Mouse (Mus musculus): ENCODE measurements around the gene Tmem139. TPM values are rescaled to one million over a fixed set of nuclear protein-coding genes. Genes with fewer than 3 reads are reported as not detected.
A peak's percentile ranks its signal among the peaks of the same experiment; 100 is the strongest.

The Tmem139 gene
- polyA plus RNA-seq, 1 experiment from 2014 or later, result 0.43 TPM

DNA sequence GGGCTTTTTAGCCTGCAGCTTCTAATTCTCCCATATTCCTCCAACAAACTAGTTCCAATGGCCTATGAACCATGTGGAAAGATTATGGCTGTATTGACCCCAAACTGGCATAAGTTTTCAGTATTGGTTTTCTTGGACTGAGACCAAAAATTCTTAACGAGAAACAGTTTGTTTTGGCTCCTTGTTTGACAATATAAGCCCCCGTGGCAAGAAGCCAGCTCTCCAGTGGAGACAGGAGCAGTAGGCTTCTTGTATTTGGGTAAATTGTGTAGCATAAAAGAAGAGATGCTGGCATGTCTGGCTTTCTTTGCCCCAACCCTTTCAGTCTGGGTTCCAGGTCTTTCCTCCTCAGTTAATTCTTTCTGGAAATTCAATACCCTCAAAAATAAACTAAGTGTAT, 14.4 kb downstream of the Tmem139 start:
- no peak for DNase-seq (ENCODE audit: low spot score)

- DNase-seq (ENCODE audit: low spot score), result no peak
Measured at GRCm38 (mm10) chr6:42282865-42283528, 21.2 kb downstream of the Tmem139 start.

DNA sequence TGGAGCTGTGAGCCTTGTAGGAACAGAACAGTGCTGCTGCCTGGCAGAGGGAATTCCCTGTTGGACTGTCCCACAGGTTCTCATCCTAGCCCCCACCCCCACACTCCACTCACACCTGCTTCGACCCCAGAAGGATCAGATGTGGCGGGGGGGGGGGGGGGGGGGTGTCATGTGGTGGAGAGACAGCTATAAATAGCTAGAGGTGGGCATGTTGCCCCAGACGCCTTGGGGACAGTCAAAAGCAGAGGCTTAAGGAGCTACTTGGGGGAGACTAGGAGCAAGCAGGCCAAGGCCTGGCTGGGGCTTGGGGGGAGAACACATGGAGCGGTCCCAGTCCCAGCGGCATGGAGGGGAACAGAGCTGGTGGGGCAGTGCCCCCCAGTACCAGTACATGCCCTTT, 24.7 kb downstream of the Tmem139 start, which contains the start of gene Clcn1:
TSS of gene Clcn1 (plus strand) at position 238 of the 400 bp plus-strand sequence.
- no peak for DNase-seq (ENCODE audit: low spot score)

- no peak for DNase-seq (ENCODE audit: low spot score)
Measured at GRCm38 (mm10) chr6:42287562-42287961, 25.8 kb downstream of the Tmem139 start.

- DNase-seq (ENCODE audit: low spot score), result peak; percentile 5
Measured at GRCm38 (mm10) chr6:42293327-42293726, 31.6 kb downstream of the Tmem139 start.

GRCm38 (mm10) chr6:42295549-42296094, 33.9 kb downstream of the Tmem139 start:
- DNase-seq (ENCODE audit: low spot score), result no peak

GRCm38 (mm10) chr6:42299362-42299761, 37.6 kb downstream of the Tmem139 start:
- DNase-seq (ENCODE audit: low spot score), result no peak

- no peak for DNase-seq (ENCODE audit: low spot score)
Measured at GRCm38 (mm10) chr6:42309816-42310378, 48.1 kb downstream of the Tmem139 start.

DNA sequence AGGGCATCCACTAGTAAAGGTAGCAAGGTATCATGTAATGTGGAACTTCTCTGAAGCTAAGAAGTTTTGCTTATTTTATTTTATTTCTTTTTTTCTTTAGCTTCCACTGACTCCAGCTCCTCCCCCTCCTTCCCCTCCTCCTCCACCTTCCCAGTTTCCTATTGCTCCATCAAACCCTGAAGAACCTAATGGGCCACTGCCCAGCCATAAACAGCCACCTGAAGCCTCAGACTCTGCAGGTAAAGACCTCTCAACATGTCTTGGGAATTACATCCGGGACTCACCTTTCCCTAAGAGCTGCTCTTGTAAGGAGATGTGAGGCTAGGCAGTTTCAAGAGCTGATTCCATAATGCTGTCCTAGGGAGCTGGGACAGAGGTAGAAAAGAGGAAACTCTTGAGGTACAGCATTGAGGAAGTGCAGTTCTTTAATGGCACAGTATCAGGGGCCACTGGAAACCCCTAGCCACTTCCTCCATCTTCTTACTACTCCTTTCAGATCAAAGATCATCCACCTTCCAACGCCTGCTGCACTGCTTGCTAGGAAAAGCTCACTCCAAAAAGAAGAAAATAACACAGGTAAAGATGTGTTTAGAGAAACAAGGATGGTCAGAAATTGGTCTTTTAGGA, 48.8 kb downstream of the Tmem139 start:
- no peak for DNase-seq (ENCODE audit: low spot score)

Other genes with a start within 250 kb of the Tmem139 start
- not detected in 2 replicates for gene Sva, start 223.6 kb upstream of the Tmem139 start, polyA plus RNA-seq (2015; fragmentation: Nextera tagmentation; extraction: Ambion mirVana)
- not detected in 2 replicates for gene Tas2r139, start 121.0 kb upstream of the Tmem139 start, polyA plus RNA-seq (2015; fragmentation: Nextera tagmentation; extraction: Ambion mirVana)
- gene Tas2r144, start 46.6 kb upstream of the Tmem139 start, polyA plus RNA-seq (2015; fragmentation: Nextera tagmentation; extraction: Ambion mirVana), result not detected in 2 replicates
- 7.5 and 10.0 TPM in 2 replicates for gene Gstk1, start 16.0 kb upstream of the Tmem139 start, polyA plus RNA-seq (2015; fragmentation: Nextera tagmentation; extraction: Ambion mirVana)
- gene Casp2, start 3.0 kb downstream of the Tmem139 start, polyA plus RNA-seq (2015; fragmentation: Nextera tagmentation; extraction: Ambion mirVana), result 72.7 and 74.5 TPM in 2 replicates
- 0.10 and 0.26 TPM in 2 replicates for gene Clcn1, start 24.7 kb downstream of the Tmem139 start, polyA plus RNA-seq (2015; fragmentation: Nextera tagmentation; extraction: Ambion mirVana)
- gene Fam131b, start 62.7 kb downstream of the Tmem139 start, polyA plus RNA-seq (2015; fragmentation: Nextera tagmentation; extraction: Ambion mirVana), result 0.07 TPM in 1 of 2 replicates, not detected in the other
- gene Zyx, start 87.7 kb downstream of the Tmem139 start, polyA plus RNA-seq (2015; fragmentation: Nextera tagmentation; extraction: Ambion mirVana), result 60.7 and 64.4 TPM in 2 replicates
- gene Epha1, start 111.3 kb downstream of the Tmem139 start, polyA plus RNA-seq (2015; fragmentation: Nextera tagmentation; extraction: Ambion mirVana), result 4.0 and 4.3 TPM in 2 replicates
- not detected in 2 replicates for gene Tas2r143, start 138.3 kb downstream of the Tmem139 start, polyA plus RNA-seq (2015; fragmentation: Nextera tagmentation; extraction: Ambion mirVana)
- gene Tas2r135, start 143.5 kb downstream of the Tmem139 start, polyA plus RNA-seq (2015; fragmentation: Nextera tagmentation; extraction: Ambion mirVana), result not detected in 2 replicates
- gene Tas2r126, start 172.6 kb downstream of the Tmem139 start, polyA plus RNA-seq (2015; fragmentation: Nextera tagmentation; extraction: Ambion mirVana), result not detected in 2 replicates
- not detected in 2 replicates for gene Olfr458, start 203.2 kb downstream of the Tmem139 start, polyA plus RNA-seq (2015; fragmentation: Nextera tagmentation; extraction: Ambion mirVana)
- gene Olfr457, start 214.4 kb downstream of the Tmem139 start, polyA plus RNA-seq (2015; fragmentation: Nextera tagmentation; extraction: Ambion mirVana), result not detected in 2 replicates
- not detected in 2 replicates for gene Olfr456, start 225.2 kb downstream of the Tmem139 start, polyA plus RNA-seq (2015; fragmentation: Nextera tagmentation; extraction: Ambion mirVana)

All from thymus, postnatal 0 days (tissue).